Mouse (Mus musculus) hindbrain, embryonic 16.5 days (tissue): ENCODE measurements at regions not wholly inside any gene's neighbourhood (a gene's known extent, or its start where the extent isn't known, plus 50 kb on each side); places are given as distances from the start of the nearest gene placed in this dataset.

Source experiments
- ATAC-seq: fragments of 200-750 bp; cut with Nextera tagmentation; 2 replicates; pipeline ENCODE4 v1.8.0; 2017; ENCODE audit warnings: moderate TSS enrichment, moderate library complexity
- H3K27ac ChIP-seq: fragments of 300-500 bp; sonication (generic); 2 replicates; pipeline ENCODE4 v1.5.1; 2014; ENCODE audit warnings: low read depth, mild to moderate bottlenecking, control low read depth, low read length, moderate library complexity
- H3K27me3 ChIP-seq: fragments of 300-500 bp; sonication (generic); replicated peaks from 2 replicates; pipeline ENCODE4 v1.6.1; 2014; ENCODE audit warnings: low read length; ENCODE audit not compliant: control insufficient read depth, insufficient read depth
- H3K36me3 ChIP-seq: fragments of 300-500 bp; sonication (generic); 2 replicates; pipeline ENCODE4 v1.6.1; 2014; ENCODE audit warnings: mild to moderate bottlenecking, low read length, moderate library complexity, mixed read lengths; ENCODE audit not compliant: control insufficient read depth, insufficient read depth
- H3K4me1 ChIP-seq: fragments of 300-500 bp; sonication (generic); 2 replicates; pipeline ENCODE4 v1.6.1; 2014; ENCODE audit warnings: low read depth, low read length; ENCODE audit not compliant: control insufficient read depth, insufficient read depth
- H3K4me2 ChIP-seq: fragments of 300-500 bp; sonication (generic); 2 replicates; pipeline ENCODE4 v1.6.1; 2014; ENCODE audit warnings: mild to moderate bottlenecking, low read length, control low read depth, moderate library complexity
- H3K4me3 ChIP-seq: fragments of 300-500 bp; sonication (generic); 2 replicates; pipeline ENCODE4 v1.5.1; 2014; ENCODE audit warnings: mild to moderate bottlenecking, low read length, control low read depth, moderate library complexity
- H3K9ac ChIP-seq: fragments of 300-500 bp; sonication (generic); 2 replicates; pipeline ENCODE4 v1.6.1; 2014; ENCODE audit warnings: low read depth, mild to moderate bottlenecking, control low read depth, low read length, moderate library complexity
- H3K9me3 ChIP-seq: fragments of 300-500 bp; sonication (generic); 2 replicates; pipeline ENCODE4 v1.6.1; 2014; ENCODE audit warnings: mild to moderate bottlenecking, low read length, moderate library complexity; ENCODE audit not compliant: control insufficient read depth
- WGBS: fragments of 180-500 bp; shearing (Covaris S2); extraction: QIAGEN DNeasy Blood & Tissue Kit; methylation state at CpG from one replicate; pipeline ENCODE4 v1.1.7; 2014; 5-methylcytosine and 5-hydroxymethylcytosine counted together

DNA sequence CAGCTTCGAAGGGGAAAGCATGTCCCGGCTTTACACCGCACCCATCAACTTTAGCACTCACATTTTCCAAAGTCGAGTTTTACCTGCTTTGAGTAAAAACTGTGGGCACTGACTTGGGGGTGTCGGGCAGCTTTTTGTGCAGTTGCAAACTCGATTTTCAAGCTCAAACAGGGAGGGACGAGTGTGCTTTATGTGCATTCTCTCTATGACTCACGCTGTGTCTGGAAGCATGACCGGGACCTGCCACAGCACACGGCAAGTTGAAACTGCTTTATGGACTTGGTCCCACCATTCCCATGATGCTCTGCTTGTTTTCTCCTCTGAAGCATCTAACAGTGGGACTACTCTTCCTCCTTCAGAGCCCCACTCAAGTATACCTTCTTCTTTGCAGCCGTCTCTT, 174.8 kb downstream of the Sox2 start:
- Histone ChIP-seq H3K4me1 (no peaks in the 10 kb centered on the region), H3K4me2 (no peak overlapping the region), H3K27ac (no peak overlapping the region), H3K9ac (no peak overlapping the region), H3K9me3 (no peaks in the 10 kb centered on the region), H3K27me3 (no peaks in the 10 kb centered on the region), H3K36me3 (no peaks in the 10 kb centered on the region), H3K4me3 (no peak overlapping the region)
- ATAC-seq: no peak
- WGBS: 90% methylated on average over 11 of the region's 11 CpGs

DNA sequence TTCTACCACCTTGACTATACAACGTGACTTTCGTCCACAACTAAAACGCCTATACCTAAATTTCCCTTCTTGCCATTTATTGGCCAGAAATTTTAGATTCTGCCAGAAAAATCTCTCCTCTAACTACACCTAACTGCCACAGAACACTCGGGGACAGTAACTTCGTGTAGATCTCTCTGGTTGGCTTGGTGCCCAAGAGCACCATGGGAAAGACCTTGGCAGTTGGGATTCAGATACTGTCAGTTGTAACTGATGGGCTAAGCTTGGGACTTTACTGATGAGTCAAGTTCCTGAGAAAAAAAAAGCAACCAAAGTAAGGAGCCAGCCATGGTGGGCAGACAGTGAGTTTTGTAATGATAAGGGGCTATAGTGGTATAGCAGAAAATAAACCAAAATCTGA, 176.2 kb downstream of the Sox2 start:
- Histone ChIP-seq H3K4me3 (no peak overlapping the region), H3K4me1 (no peaks in the 10 kb centered on the region), H3K9ac (no peak overlapping the region), H3K27ac (no peak overlapping the region), H3K27me3 (no peaks in the 10 kb centered on the region), H3K4me2 (no peak overlapping the region), H3K9me3 (no peaks in the 10 kb centered on the region), H3K36me3 (no peaks in the 10 kb centered on the region)
- ATAC-seq: no peak
- WGBS: 82% methylated on average over 5 of the region's 5 CpGs

- 49% methylated on average over 9 of the region's 9 CpGs for WGBS
- Histone ChIP-seq H3K9me3 (no peaks in the 10 kb centered on the region), H3K27me3 (no peaks in the 10 kb centered on the region), H3K27ac (no peak overlapping the region), H3K4me3 (no peak overlapping the region), H3K9ac (no peak overlapping the region), H3K36me3 (no peaks in the 10 kb centered on the region), H3K4me1 (no peaks in the 10 kb centered on the region), H3K4me2 (no peak overlapping the region)
- 0 out of 2 replicates have a peak, but pooled peaks have one; percentile 48 for ATAC-seq
These were observed 178.4 kb downstream of the Sox2 start for GRCm38 (mm10) chr3:34828453-34829206.

- no peak overlapping the region for H3K27ac ChIP-seq
- no peak overlapping the region for H3K4me2 ChIP-seq
- H3K27me3 ChIP-seq: no peaks in the 10 kb centered on the region
- peak; percentile 81 for ATAC-seq
- no peak overlapping the region for H3K9ac ChIP-seq
- WGBS: 48% methylated on average over 8 of the region's 8 CpGs
- H3K4me3 ChIP-seq: no peak overlapping the region
- H3K4me1 ChIP-seq: no peaks in the 10 kb centered on the region; the same call in 1 of the 2 replicates
- H3K9me3 ChIP-seq: no peaks in the 10 kb centered on the region
- H3K36me3 ChIP-seq: no peaks in the 10 kb centered on the region
These were observed 186.6 kb downstream of the Sox2 start for GRCm38 (mm10) chr3:34836741-34837267.

DNA sequence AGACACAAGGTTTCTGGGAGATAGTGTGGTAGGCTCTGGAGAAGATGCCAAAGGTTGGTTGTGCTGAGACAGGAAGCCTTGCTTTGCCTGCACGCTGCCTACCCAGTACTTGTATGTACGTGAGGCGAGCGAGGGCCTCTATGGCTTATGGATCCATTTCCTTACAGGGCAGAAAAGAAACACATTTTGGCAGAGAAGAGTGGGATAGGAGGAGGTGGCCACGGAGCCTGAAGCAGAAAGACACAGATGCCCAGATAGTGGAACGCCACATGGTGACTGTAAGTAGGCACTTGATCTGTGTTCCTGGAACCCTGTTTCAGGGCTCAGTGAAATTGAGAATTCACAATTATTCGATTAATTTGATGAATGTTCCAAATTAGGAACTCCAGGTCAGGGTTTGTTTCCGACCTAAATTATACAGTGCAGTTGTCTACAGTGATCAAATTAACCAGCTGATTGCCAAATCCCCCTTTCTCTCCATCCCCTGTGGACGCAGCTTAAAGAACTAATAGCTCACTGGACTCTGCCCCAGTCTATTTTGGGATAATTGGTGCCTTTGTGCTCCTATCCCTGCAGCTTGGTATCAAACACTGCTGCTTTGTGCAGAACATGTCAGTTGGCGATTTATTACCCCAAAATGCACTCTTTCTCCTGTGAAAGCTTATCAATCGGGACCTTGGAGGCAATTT, 187.6 kb downstream of the Sox2 start:
- no peaks in the 10 kb centered on the region for H3K27me3 ChIP-seq
- H3K4me3 ChIP-seq: no peak overlapping the region
- ATAC-seq: peak; percentile 70
- H3K9me3 ChIP-seq: no peaks in the 10 kb centered on the region
- H3K4me2 ChIP-seq: no peak overlapping the region
- no peak overlapping the region for H3K27ac ChIP-seq
- 58% methylated on average over 11 of the region's 11 CpGs for WGBS
- H3K9ac ChIP-seq: no peak overlapping the region
- no peaks in the 10 kb centered on the region for H3K36me3 ChIP-seq
- no peaks in the 10 kb centered on the region; the same call in 1 of the 2 replicates for H3K4me1 ChIP-seq

GRCm38 (mm10) chr3:34860877-34861649, 210.9 kb downstream of the Sox2 start:
- no peaks in the 10 kb centered on the region for H3K36me3 ChIP-seq
- no peaks in the 10 kb centered on the region for H3K9me3 ChIP-seq
- no peak overlapping the region for H3K27ac ChIP-seq
- WGBS: 33% methylated on average over 16 of the region's 16 CpGs
- no peak overlapping the region for H3K4me3 ChIP-seq
- ATAC-seq: peak; percentile 87
- no peaks in the 10 kb centered on the region for H3K4me1 ChIP-seq
- no peak overlapping the region for H3K4me2 ChIP-seq
- H3K9ac ChIP-seq: no peak overlapping the region
- no peaks in the 10 kb centered on the region for H3K27me3 ChIP-seq

- H3K4me3 ChIP-seq: no peak overlapping the region
- H3K9ac ChIP-seq: no peak overlapping the region
- no peaks in the 10 kb centered on the region for H3K36me3 ChIP-seq
- no peak overlapping the region for H3K27ac ChIP-seq
- ATAC-seq: peak; percentile 14; the same call in 1 of the 2 replicates
- no peaks in the 10 kb centered on the region for H3K9me3 ChIP-seq
- no peak overlapping the region for H3K4me2 ChIP-seq
- 47% methylated on average over 16 of the region's 16 CpGs for WGBS
- H3K27me3 ChIP-seq: no peaks in the 10 kb centered on the region
- no peaks in the 10 kb centered on the region for H3K4me1 ChIP-seq
These were observed 218.6 kb downstream of the Sox2 start for GRCm38 (mm10) chr3:34868698-34869409.

GRCm38 (mm10) chr3:34869911-34870310, 219.7 kb downstream of the Sox2 start:
- Histone ChIP-seq H3K4me2 (no peak overlapping the region), H3K36me3 (no peaks in the 10 kb centered on the region), H3K27ac (no peak overlapping the region), H3K4me3 (no peak overlapping the region), H3K9ac (no peak overlapping the region), H3K4me1 (no peaks in the 10 kb centered on the region), H3K9me3 (no peaks in the 10 kb centered on the region), H3K27me3 (no peaks in the 10 kb centered on the region)
- WGBS: 91% methylated on average over 6 of the region's 6 CpGs
- peak; percentile 42; the same call in 1 of the 2 replicates for ATAC-seq
